Mouse (Mus musculus) retina, adult 2 months (tissue): ENCODE measurements around the gene Swsap1.

Source experiments
- DNase-seq: peaks from one replicate; pipeline ENCODE4 v3.0.0-alpha.2; 2012; ENCODE audit warnings: low read depth, low spot score

Gene Swsap1

DNA sequence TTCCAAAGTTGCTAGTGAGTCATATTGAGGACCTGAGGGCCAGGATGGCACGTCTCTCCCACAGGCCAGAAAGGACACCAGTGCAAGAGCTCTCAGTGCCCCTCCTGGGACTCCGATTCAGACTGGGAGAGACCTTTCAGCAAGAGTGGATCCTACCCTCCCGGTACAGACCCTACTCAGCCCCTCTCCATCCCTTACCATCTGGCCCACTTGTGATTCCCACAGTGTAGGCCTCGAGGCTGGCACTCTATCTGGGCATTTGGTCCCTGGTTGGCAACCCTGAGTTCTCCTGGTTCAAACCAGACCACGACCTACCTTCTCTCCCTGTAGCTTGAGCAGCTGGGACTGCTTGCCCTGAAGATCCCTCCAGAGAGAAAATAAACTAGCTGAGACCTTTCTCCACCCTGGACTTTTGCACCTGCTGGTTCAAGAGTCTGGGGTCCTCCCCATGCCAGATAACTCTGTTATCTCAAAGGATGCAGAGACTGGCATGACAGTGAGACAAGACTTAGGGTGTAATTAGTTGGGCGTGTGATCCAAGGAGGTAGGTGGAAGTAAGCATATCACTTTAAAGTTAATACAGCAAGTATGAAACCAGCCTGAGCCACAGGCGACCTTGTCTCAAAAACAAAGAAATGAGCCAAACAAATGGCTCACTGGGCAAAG, 20.0 kb upstream of the Swsap1 start:
- DNase-seq = no peak

DNA sequence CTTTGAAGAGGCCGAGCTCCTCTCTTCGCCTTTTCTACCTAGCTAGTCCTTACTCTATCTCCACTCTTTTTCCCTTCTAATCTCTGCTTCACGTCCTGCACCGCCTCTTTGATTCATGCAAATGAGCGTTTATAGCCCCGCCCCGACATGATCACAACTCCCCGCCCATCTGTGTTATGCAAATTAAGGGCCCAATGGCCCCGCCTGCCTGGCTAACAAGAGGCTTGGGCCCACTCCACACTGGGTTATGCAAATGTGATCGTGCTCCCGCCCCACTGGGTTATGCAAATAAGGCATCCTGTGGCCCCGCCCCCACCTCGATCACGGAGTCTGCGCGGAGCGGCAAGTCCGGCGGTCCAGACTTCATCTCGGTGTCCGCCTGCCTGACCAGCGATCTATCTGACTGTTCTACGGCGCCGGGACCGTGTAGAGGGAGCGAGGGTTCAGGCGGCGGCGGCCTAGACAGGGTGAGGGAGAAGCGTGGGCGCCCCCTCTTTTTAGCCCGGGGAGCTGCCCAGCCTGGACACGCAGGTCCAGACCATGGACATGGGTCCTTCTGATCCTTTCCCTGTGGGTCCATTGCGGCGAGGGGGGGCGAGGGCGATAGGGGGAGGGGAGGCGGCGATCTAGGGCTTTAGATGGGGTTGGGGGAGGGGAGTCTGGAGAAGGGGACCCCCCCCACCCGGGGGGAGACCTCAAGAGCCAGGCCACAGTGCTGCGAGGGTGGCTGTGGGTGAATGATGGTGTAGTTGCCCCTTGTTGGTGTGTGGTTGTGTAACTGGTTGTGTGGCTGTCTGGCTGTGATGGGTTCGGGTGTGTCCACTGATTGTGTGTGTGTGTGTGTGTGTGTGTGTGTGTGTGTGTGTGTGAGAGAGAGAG, 18.6 kb upstream of the Swsap1 start, which contains the start of gene Plppr2:
Gene Plppr2 (plus strand): TSS at position 342 of the 879 bp plus-strand sequence.
- peak; percentile 89 for DNase-seq

DNA sequence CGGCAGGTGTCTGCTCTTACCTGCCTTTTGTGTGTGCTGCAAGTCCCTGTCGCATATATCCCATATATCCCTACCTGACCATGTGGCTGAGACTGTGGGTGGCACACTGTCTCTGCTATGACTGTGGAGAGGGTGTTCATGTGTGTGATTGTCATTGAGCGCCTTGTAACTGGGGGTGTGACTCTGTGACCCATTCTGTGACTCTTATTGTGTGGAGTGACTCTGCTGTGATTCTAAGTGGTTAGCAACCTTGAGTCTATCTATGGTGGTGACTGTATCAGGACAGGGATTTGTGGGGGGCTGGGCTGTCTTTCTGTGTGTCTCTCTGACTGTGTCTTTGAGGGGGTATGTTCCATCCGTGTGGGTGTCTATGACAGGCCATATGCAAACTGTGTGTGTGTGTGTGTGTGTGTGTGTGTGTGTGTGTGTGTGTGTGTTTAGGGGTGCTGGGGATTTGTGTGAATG, 17.8 kb upstream of the Swsap1 start:
- DNase-seq = no peak

DNA sequence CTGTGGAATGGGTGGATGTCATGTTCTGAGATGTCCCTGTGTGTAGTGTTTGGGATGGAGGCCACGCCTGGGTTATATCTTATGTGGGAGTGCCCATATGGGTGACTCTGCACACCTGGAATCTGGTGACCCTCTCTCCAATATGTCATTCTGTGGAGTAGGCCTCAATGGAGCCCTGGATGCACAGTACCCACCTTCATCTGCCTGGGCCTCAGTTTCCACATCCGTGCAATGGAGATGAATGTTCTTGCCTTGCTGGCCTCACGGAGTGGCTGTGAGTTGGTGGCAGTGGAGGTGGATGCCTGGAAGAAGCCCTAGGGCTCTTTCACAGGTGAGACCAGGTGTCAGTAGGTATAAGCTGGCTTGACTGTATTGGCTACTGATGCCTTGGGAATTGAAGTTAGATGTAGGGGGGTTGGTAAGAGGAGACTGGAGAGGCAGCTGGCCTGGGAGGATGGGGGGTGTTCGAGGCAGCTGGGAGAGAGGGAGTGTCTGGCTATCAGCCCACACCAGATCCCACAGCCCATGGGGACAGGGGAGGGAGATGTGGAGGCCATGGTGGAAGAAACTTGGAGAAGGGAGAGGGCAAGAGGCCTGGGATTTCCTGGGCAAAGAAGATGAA, 17.2 kb upstream of the Swsap1 start:
- DNase-seq = no peak

DNA sequence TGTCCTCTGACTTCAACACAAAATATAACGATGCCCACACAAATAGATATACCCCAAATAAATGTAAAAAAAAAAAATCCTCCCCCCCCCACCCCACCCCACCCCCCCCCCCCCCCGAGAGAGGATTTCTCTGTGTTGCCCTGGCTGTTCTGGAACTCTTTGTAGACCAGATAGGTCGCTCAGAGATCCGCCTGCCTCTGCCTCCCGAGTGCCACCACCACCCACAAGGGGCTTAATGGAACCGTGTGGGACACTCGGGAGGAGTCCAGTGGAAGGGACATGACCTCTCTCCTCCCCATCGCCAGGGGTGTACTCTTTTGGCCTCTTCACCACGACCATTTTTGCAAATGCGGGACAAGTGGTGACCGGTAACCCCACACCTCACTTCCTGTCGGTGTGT, 12.5 kb upstream of the Swsap1 start:
- DNase-seq = no peak

DNA sequence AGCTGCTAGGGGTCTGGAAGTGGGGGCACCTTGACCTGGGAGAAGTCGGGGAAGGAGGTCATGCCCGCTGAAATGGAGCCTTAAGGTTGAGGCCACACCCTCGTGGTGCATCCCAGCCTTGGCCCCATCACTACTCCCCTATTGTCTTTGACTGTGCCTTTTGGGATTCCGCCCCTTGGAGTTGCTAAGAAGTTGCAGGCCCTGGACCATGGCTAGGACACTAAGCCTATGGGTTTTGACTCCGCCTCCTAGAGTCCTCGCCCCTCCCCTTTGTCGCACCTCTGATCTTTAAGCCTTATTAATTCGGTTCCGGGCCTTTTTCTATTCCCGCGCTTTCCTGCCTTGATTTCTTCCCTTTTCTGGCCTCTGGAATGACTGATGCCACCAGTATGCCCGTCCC, 11.9 kb upstream of the Swsap1 start:
- DNase-seq = no peak

DNA sequence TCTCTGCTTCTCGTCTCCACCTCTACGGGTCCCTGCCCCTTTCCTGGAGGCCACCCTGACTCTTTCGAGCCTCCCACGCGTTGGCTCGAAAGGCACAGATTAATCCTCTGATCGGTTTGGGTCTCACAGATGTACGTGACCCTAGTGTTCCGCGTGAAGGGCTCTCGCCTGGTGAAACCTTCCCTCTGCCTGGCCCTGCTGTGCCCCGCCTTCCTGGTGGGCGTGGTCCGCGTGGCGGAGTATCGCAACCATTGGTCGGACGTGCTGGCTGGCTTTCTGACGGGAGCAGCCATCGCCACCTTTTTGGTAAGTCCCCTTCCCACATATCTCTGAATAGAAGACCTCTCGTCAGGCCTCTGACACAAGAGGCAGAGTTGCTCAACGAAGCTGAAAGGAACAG, 11.3 kb upstream of the Swsap1 start:
- DNase-seq = no peak

DNA sequence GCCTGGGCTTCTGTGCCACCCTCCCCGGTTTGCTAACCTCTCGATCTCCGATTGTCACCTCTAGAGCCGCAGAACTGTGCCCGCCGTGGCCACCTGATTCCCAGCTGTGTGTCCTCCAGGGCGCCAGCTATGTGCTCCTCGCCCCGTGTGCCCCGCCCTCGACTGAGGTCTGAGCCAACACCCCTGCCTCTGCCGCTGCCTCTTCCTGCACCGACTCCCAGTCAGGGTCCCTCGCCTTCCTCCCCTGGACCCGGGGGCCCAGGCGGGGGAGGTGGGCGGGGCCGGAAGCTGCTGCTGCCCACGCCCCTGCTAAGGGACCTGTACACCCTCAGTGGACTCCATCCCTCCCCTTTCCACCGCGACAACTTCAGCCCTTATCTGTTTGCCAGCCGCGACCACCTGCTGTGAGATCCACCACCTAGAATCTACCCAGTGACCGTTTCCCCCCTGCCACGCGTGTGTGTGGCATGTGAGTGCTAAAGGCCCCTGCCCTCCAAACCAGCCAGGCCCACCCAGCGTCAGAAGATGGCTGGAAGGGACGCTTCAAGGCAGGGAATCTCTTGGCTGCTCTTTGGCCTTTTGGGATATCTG, 7.9 kb upstream of the Swsap1 start:
- no peak for DNase-seq

DNA sequence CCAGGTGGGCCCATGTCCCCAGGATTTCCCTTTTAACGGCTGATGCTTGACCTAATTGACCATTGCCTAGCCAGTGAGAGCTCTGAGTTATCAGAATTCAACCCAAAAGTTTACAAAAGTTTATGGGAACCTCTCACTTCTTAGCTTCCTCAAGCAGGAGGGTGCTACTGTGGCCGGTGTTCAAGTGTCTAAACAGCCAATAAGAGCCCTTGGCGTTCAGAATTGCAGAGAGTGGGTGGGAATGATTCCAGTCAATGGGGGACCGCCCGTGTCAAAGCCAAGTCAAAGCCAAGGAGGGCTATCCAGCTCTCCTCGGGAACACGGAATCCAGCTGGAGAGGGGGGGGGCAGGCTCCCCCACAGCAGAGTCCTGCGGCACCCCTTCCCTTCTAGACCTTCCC, 7.4 kb upstream of the Swsap1 start:
- DNase-seq = no peak

DNA sequence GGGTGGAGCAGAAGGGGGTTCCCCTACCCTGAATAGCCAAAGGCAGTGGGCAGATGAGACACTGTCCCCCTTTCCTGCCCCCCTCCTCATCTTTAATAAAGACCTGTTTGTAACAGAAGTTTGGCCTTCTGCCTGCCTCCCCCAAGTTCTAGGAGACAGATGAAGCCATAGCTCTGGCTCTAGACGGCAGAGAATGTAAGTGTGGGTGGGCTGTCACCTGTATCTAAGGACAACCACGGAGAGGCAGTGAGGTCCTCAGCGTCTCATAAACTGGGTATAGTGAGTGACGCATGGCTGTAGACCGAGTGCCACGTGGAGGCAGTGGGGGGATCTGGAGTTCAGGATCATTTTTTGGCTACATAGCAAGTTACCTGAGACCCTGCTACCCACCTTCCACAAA, 6.8 kb upstream of the Swsap1 start:
- no peak for DNase-seq

DNA sequence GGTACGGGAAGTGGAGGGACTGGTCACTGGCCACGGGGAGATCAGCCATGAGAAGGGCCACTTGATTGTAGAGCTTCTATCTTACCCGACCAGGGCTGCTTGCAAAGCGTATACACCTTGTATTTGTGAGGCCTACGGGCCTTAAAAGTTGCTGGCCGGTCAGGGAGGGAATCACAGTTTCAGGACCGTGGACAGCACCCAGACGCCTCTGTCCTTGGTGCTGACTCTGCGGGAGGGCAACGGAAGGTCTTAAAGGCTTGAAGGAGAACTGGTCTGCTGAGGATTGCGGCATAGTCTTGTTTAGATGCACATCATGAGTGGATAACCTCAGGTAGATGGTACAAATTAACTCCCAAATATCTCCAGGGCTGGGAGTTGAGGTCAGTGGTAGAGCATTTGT, 5.2 kb upstream of the Swsap1 start:
- DNase-seq = no peak

DNA sequence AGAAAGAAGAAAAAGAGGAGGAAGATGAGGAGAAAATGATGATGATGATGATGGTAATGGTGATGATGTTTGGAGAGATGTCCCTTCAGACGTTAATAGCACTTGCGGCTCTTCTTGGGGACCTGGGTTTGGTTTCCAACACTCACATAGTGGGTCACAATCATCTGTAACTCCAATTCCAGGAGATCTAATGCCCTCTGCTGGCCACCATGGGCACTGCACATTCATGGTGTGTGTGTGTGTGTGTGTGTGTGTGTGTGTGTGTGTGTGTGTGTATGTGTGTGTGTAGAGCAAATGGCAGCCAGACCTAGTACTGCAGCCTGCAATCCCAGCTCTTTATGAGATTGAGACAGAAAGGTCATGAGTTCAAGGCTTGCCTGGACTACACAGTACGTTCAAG, 3.6 kb upstream of the Swsap1 start:
- DNase-seq = no peak

DNA sequence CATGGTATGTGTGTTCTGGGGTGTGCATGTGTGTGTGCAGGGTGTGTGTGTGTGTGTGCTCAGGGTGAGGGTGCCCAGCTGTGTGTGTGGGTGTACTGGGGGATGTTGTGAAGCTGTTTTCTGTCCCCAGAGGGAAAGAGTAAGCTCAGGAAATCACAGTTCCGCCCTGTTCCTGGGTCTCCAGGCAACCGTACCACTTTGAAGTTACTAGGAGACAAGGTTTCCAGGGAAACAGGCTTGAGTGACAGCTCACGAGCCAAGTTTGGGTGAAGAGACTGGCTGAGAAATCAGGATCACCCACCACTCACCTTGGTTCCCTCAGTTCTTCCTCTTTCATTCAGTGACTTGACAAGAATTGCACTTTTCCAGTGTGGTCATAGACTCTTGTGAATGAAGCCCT, 2.0 kb upstream of the Swsap1 start:
- no peak for DNase-seq

DNA sequence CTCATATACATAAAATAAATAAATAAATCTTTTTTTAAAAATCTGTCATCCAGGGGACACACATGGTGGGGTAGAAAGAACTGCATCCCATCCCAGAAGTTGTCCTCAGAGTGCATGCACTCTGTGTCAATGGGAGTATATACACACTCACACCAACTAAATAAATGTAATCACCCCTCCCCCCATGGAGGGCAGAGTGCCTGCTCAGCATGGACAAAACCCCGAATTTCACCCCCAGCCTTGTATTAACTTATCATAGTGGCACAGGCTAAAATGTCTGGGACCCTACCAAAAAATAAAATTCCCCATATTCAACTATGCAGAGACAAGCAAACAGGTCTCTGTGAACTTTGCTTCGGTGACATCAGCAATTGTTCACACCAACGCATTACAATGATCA, 920 bp upstream of the Swsap1 start:
- DNase-seq = no peak

DNA sequence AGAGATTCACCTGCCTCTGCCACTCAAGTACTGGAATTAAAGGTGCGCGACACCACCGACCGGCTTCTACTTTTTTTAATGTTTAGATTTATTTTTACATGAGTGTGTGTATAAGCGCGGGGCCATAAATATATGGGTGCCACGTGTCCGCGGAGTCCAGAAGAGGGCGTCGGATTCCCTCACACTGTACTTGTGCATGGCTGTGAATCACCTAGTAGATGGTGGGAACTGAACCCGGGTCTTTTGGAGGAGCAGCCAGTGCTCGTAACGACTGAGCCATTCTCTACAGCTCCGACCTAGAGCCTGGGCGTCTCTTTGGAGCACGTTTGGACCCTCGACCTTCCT, 358 bp upstream of the Swsap1 start:
- DNase-seq = no peak

DNA sequence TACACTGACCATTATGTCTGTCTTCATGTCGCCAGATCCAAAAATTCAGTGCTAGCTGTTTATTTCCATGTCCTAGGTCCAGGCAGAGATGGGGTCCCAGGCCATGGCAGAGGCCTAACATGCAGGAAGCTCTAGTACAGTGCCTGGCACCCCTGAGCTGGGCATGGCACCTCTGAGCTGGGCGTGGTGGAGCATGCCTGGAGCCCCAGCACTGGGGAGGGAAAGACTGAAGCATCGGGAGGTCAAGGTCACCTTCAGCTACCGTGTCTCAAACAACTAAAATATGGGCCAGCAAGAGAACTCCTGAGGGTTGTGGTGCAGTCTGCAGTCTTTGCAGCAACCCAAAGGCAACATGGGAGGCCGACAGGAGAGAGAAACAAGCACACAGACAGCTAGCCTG, 2.8 kb downstream of the Swsap1 start:
- DNase-seq = no peak

DNA sequence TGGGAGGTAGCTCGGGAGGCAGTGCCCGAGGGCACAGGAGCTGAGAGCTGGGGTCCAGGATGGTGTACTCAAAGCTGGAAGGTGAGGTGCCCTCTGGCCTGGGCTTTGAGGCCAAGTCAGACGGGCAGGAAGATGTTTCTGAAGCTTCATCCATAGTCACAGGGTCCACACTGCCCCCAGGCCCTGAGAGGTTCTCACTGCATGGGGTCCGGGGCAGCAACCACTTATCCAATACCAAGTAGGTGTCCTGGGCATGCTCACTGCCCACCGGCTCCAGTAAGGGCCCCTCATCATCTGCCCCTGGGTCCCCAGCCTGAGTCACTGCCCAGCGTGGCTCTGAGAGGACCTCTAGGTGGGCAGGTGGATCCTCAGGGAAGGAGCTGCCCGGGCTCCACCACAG, 3.7 kb downstream of the Swsap1 start:
- DNase-seq = no peak

DNA sequence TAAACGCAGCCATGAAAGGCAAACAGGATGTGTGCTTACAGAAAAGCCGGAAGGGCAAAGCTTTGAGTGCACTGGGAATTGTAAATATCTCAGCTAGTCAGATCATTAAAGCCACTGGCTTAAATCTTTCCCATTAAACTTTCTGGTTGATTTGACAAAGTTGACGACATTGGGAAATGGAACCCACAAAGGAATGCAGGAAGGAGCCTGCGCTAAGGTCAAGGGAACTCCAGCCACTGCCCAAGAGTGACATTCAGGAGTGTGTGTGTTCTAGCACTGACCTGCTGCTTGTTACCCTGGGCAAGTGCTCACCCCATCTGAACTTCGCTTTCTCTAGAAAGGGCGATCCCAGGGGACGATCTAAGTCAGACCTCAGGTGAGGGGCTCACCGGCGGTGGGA, 4.6 kb downstream of the Swsap1 start:
- no peak for DNase-seq

DNA sequence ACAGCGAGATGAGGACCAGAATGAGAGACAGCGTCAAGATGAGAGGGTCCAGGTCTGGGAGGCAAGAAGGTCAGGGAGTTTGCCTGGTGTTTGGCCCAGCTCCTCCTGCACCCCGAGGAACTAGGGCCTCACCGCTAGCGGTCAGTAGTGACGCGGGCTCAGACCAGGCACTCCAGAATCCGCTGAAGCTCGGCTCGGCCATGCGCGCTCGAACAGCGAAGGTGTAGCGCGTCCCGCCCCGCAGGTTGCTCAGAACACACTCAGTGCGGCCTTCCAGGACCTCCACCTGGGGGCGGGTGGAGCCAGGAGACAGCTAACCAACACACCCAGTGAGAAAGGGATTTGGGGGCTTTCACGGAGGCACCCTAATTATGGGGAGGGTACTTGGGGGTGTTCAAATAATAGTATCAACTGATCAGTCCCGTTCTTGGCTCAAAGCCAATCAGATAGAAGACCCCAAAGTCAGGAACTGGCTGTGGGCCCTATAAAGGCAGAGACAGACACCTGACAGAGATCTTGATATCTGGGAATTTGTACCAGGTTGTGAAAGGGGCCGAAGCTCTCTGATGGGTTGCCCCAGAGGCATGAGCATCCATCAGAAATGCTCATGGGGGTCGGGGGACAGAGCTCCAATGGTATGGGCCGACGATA, 5.1 kb downstream of the Swsap1 start:
- no peak for DNase-seq

DNA sequence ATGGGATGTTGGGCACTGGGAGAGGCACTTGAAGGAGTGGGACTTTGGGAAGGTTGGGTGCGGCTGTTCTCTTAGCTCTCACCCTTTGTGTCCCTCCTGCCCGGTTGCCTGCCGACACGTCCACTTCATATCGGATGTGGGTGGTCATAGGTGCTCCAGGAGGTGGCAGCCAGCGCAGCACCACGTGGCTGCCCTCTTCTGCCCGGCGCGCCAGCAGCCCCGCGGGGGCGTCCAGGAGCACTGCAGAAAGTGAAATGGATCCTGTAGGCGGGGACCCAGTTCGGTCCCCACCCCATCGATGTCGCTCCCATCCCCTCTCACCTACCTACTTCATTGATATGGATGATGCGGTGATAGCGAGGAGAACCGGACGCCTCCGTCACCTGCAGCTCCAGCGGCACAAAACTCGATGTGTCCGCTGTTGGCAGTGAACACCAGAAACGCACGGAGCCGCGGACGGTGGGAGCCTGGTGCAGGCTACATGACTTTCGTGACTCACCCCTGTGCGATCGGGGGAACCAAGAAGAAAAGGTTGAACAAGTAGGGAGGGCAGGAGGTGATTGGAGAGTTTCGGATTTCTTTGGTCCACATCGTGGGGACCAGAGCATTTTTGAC, 5.9 kb downstream of the Swsap1 start:
- no peak for DNase-seq

DNA sequence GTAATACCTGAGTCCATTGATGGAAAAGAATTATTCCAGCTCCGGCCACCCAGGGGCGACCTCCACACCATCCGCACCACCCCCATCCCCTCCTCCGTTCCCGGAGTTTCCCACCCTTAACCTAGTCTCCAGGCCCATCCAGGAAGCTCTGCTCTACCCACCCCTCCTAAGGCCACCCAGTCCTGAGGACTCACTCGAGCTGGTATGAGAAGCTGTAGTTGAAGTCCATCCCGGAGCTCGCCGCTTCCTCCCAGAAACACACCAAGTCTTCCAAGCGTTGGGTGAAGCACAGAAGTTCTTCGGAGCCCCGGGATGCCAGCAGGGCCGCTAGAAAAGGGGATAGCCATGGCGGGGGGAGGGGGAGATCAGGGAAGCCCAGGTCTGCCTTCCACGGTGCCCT, 6.5 kb downstream of the Swsap1 start:
- no peak for DNase-seq
